Mouse (Mus musculus) Patski (cell line): Measurements from ENCODE around the gene Paox. TPM values are rescaled to one million over a fixed set of nuclear protein-coding genes. Genes with fewer than 3 reads are reported as not detected.

Source experiments
- ATAC-seq: fragments of 100-300 bp; one replicate; pipeline ENCODE4 v1.8.0; 2021
- CTCF ChIA-PET: fragments of 350-600 bp; sonication (Branson Sonifier 250); formaldehyde crosslinking; loops from one replicate; lab custom pipeline; 2022; ENCODE audit warnings: inconsistent platforms; lab: Charles Lee
- POLR2A ChIA-PET: fragments of 350-600 bp; sonication (Branson Sonifier 250); formaldehyde crosslinking; loops from one replicate; lab custom pipeline; 2022; ENCODE audit warnings: antibody characterized with exemption, inconsistent platforms; lab: Charles Lee
- DNase-seq: peaks from one replicate; pipeline ENCODE4 v3.0.0-alpha.2; 2011; ENCODE audit warnings: low read depth, low spot score
- H3K27me3 ChIP-seq: fragments of 371-371 bp; one replicate; pipeline ENCODE4 v1.5.1; 2021
- CTCF ChIP-seq: fragments of 100-300 bp; IDR thresholded peaks from one replicate; pipeline ENCODE4 v1.5.1; 2021
- in situ Hi-C: fragments of 300-500 bp; cut with MboI; formaldehyde crosslinking; loops from 3 replicates; pipeline ENCODE4 v1.11.1; 2018; ENCODE audit warnings: low pct_unique_long_range_greater_than_20kb, mixed read lengths
- polyA plus RNA-seq: library from polyadenylated mRNA; unstranded; gene quantifications from one replicate; pipeline ENCODE4 v1.2.3, GENCODE M21; 2021

Gene Paox
- 9.8 TPM for polyA plus RNA-seq

DNA sequence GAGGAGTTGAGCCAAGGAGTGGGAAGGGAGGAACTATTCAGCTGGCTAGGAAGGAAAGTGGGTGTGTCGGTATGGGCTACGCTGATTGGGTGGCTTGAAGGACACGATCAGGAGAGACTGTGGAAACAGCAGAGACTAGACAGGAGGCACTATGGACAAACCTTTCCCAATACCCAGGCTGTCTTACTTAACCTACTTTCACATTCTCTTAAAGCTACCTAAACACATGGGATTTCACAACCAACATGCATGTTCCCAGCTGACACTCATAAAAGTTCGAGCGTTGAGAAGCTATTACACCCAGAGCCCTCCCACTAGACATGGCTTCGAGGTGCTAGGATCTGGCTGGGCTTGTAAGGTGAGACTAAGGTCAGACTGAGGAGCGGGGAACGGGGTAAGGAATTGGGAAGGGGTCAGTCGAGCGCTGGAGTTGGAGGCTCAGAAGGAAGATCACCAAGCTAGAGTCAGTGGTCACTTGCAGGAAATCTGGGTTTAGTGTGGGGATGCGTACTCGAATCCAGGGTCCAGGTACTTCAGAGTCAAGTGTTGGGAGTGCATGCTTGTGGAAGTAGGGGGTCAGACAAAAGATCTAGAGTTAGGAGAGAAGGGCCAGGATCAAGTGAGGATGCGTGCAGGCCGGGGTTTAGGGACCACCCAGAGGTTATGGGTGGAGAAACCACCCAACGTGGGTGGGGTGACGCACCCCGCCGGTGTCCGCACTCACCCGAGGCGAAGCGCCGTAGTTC, at the start of gene Paox:
Gene Paox, plus strand, starts transcription at position 217 of the 746 bp plus-strand sequence.
- DNase-seq = no peak
- no peak for TF ChIP-seq CTCF
- H3K27me3 ChIP-seq = no peaks in the 10 kb centered on the region
- ChIA-PET CTCF (interaction anchor here (0.9 to 1.4 kb wide), 3 partner anchors 22 to 27 kb away, joined by 3 to 4 read pairs (median 3); partner anchors contain the start of gene Mtg1), POLR2A (interaction anchor here (0.5 to 2.3 kb wide), 4 partner anchors 9 to 285 kb away, joined by 7 to 12 read pairs (median 8); partner anchors contain the start of gene Mtg1)
- in situ Hi-C loops = loop anchor here (25.0 kb wide), 1 partner anchor 1047 kb away; the partner anchor contains the start of gene Rnh1
- peak; percentile 41 for ATAC-seq

DNA sequence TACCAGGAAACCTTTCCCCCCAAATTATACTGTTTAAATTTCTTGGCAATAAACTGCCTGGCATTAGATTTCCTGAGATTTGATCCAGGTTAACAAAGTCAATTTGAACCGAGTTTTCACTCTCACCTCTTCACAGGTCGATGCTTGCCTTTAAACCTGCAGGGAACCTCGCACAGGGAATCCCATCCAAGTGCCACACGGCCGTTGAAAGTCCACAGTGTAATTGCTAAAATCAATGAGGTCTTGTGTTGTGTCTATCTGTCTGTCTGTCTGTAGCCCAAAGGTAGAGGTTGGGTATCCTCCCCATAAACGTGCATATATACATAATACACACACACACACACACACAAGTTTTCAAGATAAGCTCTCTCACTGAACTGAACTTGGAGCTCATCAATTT, 48.2 kb upstream of the Paox start:
- ChIA-PET CTCF (no interaction called here), POLR2A (interaction anchor here (0.6 kb wide), 1 partner anchor 61 kb away, joined by 3 read pairs; no protein-coding TSS in a partner anchor)
- H3K27me3 ChIP-seq = peaks cover 9% of the 10 kb centered on the region
- in situ Hi-C loops = loop anchor here (5.0 to 10.0 kb wide), 4 partner anchors 75 to 423 kb away; no protein-coding TSS in a partner anchor
- ATAC-seq (no peak), DNase-seq (no peak)
- no peak for TF ChIP-seq CTCF

DNA sequence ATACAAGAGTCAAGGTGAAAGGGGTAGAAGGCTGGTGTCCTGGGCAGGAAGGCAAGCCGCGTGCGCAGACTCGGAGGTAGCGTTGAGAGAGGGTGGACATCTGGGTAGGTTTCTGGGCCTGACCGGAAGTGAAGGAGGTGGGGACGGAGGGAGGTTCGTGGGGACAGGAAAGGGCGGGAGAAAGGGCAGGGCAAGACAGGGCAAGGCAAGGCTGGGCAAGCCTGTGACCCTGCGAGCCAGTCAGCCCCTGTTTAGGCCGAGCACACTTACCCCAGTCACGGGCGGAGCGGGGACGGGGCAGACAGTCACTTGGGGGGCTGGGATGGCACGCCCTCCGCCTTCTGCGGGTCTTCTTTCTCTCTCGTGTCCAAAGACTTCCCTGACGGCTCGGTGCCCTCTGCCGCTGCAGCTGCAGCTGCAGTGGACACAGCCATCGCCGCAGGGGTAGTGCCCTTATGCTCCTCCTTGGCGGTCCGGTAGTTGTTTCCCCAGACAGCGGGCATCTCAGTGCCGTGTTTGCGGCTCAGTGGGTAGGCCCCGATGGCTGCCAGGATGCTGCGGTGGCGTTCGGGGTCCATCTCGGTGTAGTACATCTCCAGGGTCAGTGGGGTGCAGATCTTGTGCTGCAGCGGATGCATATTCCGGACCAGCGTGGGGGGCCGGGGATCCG, 45.4 kb upstream of the Paox start:
- ATAC-seq (no peak), DNase-seq (no peak)

DNA sequence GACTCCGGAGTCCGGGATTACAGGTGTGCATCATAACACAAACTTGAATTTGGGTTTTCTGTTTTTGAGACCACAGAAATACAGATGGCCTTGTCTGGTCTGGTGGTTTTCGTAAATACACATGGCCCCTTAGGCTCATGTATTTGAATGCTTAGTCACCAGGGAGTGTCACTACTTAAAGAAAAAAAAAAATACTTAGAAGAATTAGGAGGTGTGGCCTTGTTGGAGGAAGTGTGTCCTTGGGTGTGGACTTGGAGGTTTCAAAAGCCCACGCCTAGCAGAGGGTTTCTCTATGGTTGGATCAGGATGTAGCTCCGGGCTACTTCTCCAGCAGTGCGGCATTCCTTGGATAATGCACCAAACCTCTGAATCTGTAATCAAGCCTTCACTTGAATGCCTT, 37.9 kb upstream of the Paox start:
- ChIA-PET CTCF (no interaction called here), POLR2A (interaction anchor here (0.6 kb wide), 1 partner anchor 176 kb away, joined by 5 read pairs; no protein-coding TSS in a partner anchor)
- in situ Hi-C loops = no loop called here
- ATAC-seq = no peak
- H3K27me3 ChIP-seq = peaks cover 5% of the 10 kb centered on the region
- TF ChIP-seq CTCF = no peak
- no peak for DNase-seq

More for the DNA sequence above, 45.4 kb upstream of the Paox start:
- TF ChIP-seq CTCF = no peak
- in situ Hi-C loops = no loop called here
- ChIA-PET CTCF (no interaction called here), POLR2A (interaction anchor here (0.6 kb wide), 1 partner anchor 124 kb away, joined by 4 read pairs; no protein-coding TSS in a partner anchor)
- H3K27me3 ChIP-seq = peaks cover 5% of the 10 kb centered on the region

DNA sequence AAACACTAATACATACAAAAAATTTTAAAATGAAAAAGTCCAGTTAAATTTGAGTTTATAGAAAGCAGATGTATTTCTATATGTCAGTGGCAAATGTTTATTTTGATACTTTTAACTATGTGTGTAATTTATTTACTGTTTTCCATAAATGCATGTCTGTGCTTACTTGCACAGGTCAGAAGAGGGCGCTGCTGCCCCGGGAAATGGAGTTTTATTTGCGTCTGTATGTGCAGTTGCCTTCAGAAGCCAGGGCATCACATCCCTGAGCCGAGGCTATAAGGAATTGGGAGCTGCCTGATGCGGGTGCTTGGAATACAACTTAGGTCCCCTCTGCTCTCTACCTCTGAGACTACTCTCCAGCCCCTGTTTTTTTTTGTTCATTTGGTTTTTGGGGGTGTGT, 36.9 kb upstream of the Paox start:
- in situ Hi-C loops = no loop called here
- no peak for DNase-seq
- ChIA-PET CTCF (no interaction called here), POLR2A (no interaction called here)
- ATAC-seq = no peak
- peaks cover 5% of the 10 kb centered on the region for H3K27me3 ChIP-seq
- peak; percentile 90 for TF ChIP-seq CTCF

DNA sequence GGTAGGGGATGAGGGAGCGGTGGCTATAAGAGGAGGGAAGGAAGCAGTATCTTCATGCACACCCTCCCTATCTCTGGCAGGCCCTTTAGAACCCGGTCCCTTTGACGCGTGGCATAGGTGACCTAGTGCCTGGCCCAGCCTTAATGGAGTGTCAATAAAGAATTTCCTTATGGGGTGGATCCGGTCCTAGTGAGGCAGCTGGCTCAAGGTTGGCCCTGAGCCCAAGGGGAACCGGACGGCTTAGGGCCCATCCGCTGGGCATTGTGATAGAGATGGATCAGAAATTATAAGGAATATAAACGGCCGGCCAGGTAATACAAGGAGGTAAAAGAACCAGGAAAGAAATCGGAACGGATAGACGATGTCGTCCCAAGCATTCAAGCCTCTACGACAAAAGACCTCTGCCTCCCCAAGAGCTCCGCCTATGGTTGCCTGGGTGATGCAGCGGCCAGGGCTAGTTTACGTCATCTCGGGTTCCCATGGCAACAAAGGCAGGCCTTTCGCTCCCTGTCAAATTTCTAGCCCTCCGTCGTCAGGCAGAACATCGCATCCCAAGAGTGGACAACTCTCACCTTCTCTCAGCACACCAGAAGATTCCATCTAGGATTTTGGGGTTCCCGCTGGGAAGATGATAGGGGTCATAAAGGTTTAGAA, 35.0 kb upstream of the Paox start:
- peaks cover 5% of the 10 kb centered on the region for H3K27me3 ChIP-seq
- no peak for TF ChIP-seq CTCF
- POLR2A ChIA-PET = no interaction called here
- in situ Hi-C loops = no loop called here
- ATAC-seq = no peak
- CTCF ChIA-PET = no interaction called here
- DNase-seq = no peak

DNA sequence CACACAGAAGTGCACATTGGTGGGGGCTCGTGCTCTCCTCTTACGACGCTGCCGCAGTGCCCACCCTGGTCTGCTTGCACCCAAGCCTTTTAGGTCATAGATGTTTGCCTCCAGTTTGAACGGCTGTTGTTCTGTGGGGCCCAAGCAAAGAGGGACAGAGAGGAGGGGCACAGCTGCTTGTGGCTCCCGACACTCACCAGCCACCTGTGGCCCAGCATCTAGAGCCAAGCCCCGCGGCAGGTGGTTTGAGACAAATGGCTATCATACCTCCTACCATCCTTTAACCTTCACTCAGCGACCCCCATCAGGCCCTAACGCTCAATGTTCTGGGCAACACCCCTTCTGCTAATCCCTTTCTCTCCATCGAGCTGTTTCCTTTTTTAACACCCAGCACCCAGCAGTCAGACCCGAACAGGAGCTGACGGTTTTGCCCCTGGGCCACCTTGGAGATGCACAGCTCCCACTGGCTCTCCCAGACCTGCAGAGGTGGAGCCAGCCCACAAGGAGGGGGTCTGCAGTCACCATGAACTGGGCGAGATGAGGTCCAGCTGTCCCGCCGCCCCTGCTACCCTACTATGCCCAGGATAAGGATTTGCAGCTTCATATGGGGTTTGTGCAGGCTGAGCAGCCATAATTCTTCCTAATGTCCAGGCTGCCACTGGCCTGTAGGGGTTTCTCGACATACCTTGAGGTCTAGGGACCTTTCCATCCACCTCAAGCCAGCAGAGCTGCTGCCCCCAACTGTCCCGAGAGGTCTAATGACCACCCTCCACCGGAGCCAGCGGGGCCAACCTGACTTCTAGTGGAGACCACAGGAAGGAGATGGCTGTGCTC, 34.0 kb upstream of the Paox start:
- peaks cover 5% of the 10 kb centered on the region for H3K27me3 ChIP-seq
- no peak for TF ChIP-seq CTCF
- ChIA-PET CTCF (no interaction called here), POLR2A (no interaction called here)
- ATAC-seq = no peak
- in situ Hi-C loops = no loop called here
- DNase-seq = no peak

DNA sequence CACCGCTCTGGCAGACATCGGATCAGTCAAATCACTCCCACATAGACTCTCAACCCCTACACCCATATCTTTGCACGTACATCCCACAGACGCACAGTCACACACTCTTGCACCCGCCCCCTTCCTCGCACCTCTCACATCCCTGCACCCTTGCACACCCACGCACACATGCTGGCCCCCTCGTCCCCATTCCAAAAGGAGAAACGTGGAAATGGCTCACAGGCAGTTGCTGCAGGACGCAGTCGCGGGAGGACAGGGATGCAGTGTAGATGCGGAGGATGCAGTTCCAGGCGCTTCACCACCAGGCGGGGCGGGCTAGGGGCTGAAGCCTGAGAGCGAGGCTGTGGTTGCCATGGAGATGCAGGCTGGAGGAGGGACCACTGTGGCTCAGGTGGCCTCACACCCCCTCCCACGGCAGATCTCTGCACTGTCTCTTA, 33.3 kb upstream of the Paox start, which contains the start of gene Caly:
Gene Caly, minus strand, starts transcription at position 307 of the 437 bp plus-strand sequence.
- in situ Hi-C loops = no loop called here
- CTCF ChIA-PET = no interaction called here
- ATAC-seq = no peak
- no peak for TF ChIP-seq CTCF
- H3K27me3 ChIP-seq = peaks cover 5% of the 10 kb centered on the region
- POLR2A ChIA-PET = no interaction called here
- DNase-seq = no peak

DNA sequence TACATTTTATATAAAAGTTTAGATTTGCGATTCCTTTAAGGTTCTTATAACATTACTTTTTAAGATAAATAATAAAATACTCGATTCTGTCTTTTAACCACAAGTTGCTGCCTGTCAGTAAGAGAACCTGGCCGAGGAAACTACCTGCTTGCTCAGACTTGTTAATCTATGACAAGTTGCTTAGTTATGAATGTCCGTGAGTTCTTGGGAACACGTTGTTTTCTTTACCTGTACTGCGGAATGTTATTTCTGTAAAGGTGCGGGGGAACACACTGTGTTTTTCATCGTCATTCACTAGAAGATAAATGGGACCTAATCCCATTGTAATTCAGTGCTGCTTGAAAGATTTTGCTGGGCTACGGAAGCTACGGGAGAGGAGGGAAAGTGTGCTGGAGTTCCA, 25.0 kb upstream of the Paox start:
- no peak for TF ChIP-seq CTCF
- H3K27me3 ChIP-seq = no peaks in the 10 kb centered on the region
- in situ Hi-C loops = no loop called here
- ChIA-PET POLR2A (no interaction called here), CTCF (interaction anchor here (0.7 kb wide), 1 partner anchor 447 kb away, joined by 3 read pairs; no protein-coding TSS in a partner anchor)
- DNase-seq = no peak
- no peak for ATAC-seq
